Mouse (Mus musculus): ENCODE data around the gene Btg1.

DNA sequence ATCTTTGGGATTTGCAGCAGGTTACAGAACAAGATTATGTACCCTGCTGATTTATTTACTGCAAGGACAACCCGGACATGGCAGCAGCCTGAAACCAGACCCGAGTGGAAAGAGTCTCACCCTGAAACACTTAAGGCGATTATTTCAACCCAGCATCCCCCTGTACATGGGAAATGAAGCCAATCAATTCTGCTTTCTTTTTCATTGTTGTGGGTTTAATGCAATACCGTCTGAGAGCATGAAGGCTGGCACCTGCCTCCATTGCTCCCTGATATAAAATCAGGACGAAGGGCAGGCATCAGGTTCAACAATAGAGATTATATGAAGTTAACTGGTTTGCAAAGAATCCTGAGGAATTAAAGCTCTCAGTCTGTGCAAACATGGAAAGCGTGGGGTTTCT is 35.6 kb upstream of the Btg1 start:
- TF ChIP-seq POLR2A (IDR thresholded peaks at IDR 0.05; ENCODE audit: low read depth, low read length): no peak
- no peak for TF ChIP-seq CTCF (conservative IDR thresholded peaks at IDR 0.05; ENCODE audit: insufficient read depth, insufficient read length, low read depth, low read length)
